Mouse (Mus musculus) retina, adult 2 months (tissue): ENCODE results near the gene Selenom.

Experiments
- DNase-seq: peaks from one replicate; pipeline ENCODE4 v3.0.0-alpha.2; 2012; ENCODE audit warnings: low read depth, low spot score

Gene Selenom

GRCm38 (mm10) chr11:3514529-3515054 is at the start of gene Selenom:
Selenom (plus strand) TSS chr11:3514684.
- DNase-seq: peak; percentile 73

GRCm38 (mm10) chr11:3471448-3471850 is 43.0 kb upstream of the Selenom start:
- no peak for DNase-seq

- DNase-seq: peak; percentile 60
Measured at GRCm38 (mm10) chr11:3472484-3472883, 42.0 kb upstream of the Selenom start.

GRCm38 (mm10) chr11:3474480-3475115 is 39.9 kb upstream of the Selenom start:
- no peak for DNase-seq

GRCm38 (mm10) chr11:3475489-3475888 is 39.0 kb upstream of the Selenom start:
- no peak for DNase-seq

GRCm38 (mm10) chr11:3483980-3484642 is 30.4 kb upstream of the Selenom start:
- DNase-seq: no peak

- DNase-seq: no peak
Measured at GRCm38 (mm10) chr11:3486349-3486748, 28.1 kb upstream of the Selenom start.

GRCm38 (mm10) chr11:3487952-3488570 is 26.4 kb upstream of the Selenom start, which contains the start of gene Pla2g3:
Pla2g3 (plus strand) TSS chr11:3488284.
- no peak for DNase-seq

- DNase-seq: no peak
Measured at GRCm38 (mm10) chr11:3489036-3489435, 25.4 kb upstream of the Selenom start.

- no peak for DNase-seq
Measured at GRCm38 (mm10) chr11:3492748-3493147, 21.7 kb upstream of the Selenom start.

GRCm38 (mm10) chr11:3494857-3495256 is 19.6 kb upstream of the Selenom start:
- no peak for DNase-seq

- no peak for DNase-seq
Measured at GRCm38 (mm10) chr11:3495496-3495895, 19.0 kb upstream of the Selenom start.

- DNase-seq: no peak
Measured at GRCm38 (mm10) chr11:3496756-3497155, 17.7 kb upstream of the Selenom start.

GRCm38 (mm10) chr11:3497296-3497695 is 17.2 kb upstream of the Selenom start:
- DNase-seq: no peak

- no peak for DNase-seq
Measured at GRCm38 (mm10) chr11:3502057-3502456, 12.4 kb upstream of the Selenom start.

- no peak for DNase-seq
Measured at GRCm38 (mm10) chr11:3502459-3503072, 11.9 kb upstream of the Selenom start.

- DNase-seq: no peak
Measured at GRCm38 (mm10) chr11:3503755-3504693, 10.5 kb upstream of the Selenom start.

GRCm38 (mm10) chr11:3508226-3508625 is 6.3 kb upstream of the Selenom start:
- DNase-seq: no peak

- DNase-seq: no peak
Measured at GRCm38 (mm10) chr11:3509181-3510085, 5.1 kb upstream of the Selenom start.

- no peak for DNase-seq
Measured at GRCm38 (mm10) chr11:3510321-3510720, 4.2 kb upstream of the Selenom start.
